Mouse (Mus musculus) megakaryocyte-erythroid progenitor cell, adult 5-6 weeks (primary cell): ENCODE results near the gene Kcnq4. TPM values are rescaled to one million over a fixed set of nuclear protein-coding genes. Genes with fewer than 3 reads are reported as not detected.

Source experiments
- total RNA-seq, 2 experiments: library from RNA; stranded (forward) in 1 of 2; stranded (reverse) in 1 of 2; fragments of 200-1000, 215-1000 nt in 1 of 2; fragments of >200 nt in 1 of 2; fragmentation: Nextera tagmentation in 1 of 2; gene quantifications; 2 replicates each; pipeline ENCODE4 v1.2.3; 2014 to 2017

The Kcnq4 gene
- total RNA-seq, 2 experiments from 2014 or later, result not detected

Other genes with a start within 250 kb of the Kcnq4 start
- not detected in 2 replicates for gene Slfnl1, start 216.4 kb downstream of the Kcnq4 start, total RNA-seq (2014; fragmentation: Nextera tagmentation)
- gene Slfnl1, start 216.4 kb downstream of the Kcnq4 start, total RNA-seq (2017), result not detected in 2 replicates
- gene Ctps, start 178.3 kb downstream of the Kcnq4 start, total RNA-seq (2014; fragmentation: Nextera tagmentation), result 60.6 and 73.1 TPM in 2 replicates
- gene Ctps, start 178.3 kb downstream of the Kcnq4 start, total RNA-seq (2017), result 77.1 and 90.0 TPM in 2 replicates
- not detected in 2 replicates for gene Gm8439, start 159.9 kb downstream of the Kcnq4 start, total RNA-seq (2014; fragmentation: Nextera tagmentation)
- not detected in 2 replicates for gene Gm8439, start 159.9 kb downstream of the Kcnq4 start, total RNA-seq (2017)
- 36.4 and 47.4 TPM in 2 replicates for gene Cited4, start 82.0 kb downstream of the Kcnq4 start, total RNA-seq (2014; fragmentation: Nextera tagmentation)
- gene Cited4, start 82.0 kb downstream of the Kcnq4 start, total RNA-seq (2017), result 7.4 and 30.9 TPM in 2 replicates
- gene Nfyc, start 83.0 kb upstream of the Kcnq4 start, total RNA-seq (2014; fragmentation: Nextera tagmentation), result 66.1 and 69.9 TPM in 2 replicates
- gene Nfyc, start 83.0 kb upstream of the Kcnq4 start, total RNA-seq (2017), result 39.0 and 74.5 TPM in 2 replicates
- not detected in 2 replicates for gene Rims3, start 106.2 kb upstream of the Kcnq4 start, total RNA-seq (2014; fragmentation: Nextera tagmentation)
- gene Rims3, start 106.2 kb upstream of the Kcnq4 start, total RNA-seq (2017), result not detected in 2 replicates
- 6.9 and 13.5 TPM in 2 replicates for gene Exo5, start 176.4 kb upstream of the Kcnq4 start, total RNA-seq (2014; fragmentation: Nextera tagmentation)
- gene Exo5, start 176.4 kb upstream of the Kcnq4 start, total RNA-seq (2017), result 13.2 and 29.9 TPM in 2 replicates
- gene Zfp69, start 203.1 kb upstream of the Kcnq4 start, total RNA-seq (2014; fragmentation: Nextera tagmentation), result 3.1 and 9.1 TPM in 2 replicates
- gene Zfp69, start 203.1 kb upstream of the Kcnq4 start, total RNA-seq (2017), result 2.3 and 7.8 TPM in 2 replicates